Mouse (Mus musculus) heart, adult 9 months (tissue): Measurements from ENCODE around the gene Pex11b.
"Not testable (repeated sequence)": the region's sequence is repeated elsewhere in the genome, so short reads cannot be mapped to it uniquely, and the experiment has no call there.

Source experiments
- DNase-seq, 2 experiments: peaks; one replicate each; pipeline ENCODE4 v3.0.0; 2022; ENCODE audit warnings: low spot score in 2 of 2

The Pex11b gene

GRCm38 (mm10) chr3:96675171-96675570 is 40.0 kb downstream of the Pex11b start:
- no peak for DNase-seq

- DNase-seq: no peak
These were observed 40.5 kb downstream of the Pex11b start for GRCm38 (mm10) chr3:96675690-96676089.

- DNase-seq: no peak
These were observed 43.3 kb downstream of the Pex11b start for GRCm38 (mm10) chr3:96678456-96678855.

DNA sequence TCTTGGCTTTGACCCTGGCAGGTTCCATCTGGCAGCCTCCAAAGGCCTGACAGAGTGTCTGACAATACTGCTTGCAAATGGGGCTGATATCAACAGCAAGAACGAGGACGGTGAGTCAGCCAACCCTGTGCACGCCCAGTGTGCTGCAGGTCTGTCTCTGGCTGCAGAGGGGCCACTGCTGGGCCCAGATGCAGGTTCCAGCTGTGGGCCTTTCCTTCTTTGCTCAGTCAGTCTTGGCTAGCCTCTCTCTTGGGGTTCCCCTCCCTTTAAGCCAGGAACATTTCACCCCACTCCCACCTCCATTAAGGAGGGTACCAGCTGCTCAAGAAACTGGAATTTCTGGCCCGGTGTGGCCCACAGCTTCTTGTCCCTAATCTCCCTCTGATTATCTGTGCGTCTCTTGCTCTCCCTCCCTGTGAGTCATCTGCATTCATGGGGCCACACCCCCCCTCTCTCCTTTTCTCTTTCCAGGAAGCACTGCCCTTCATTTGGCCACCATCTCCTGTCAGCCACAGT is 44.0 kb downstream of the Pex11b start:
- no peak for DNase-seq

GRCm38 (mm10) chr3:96680269-96680956 is 45.2 kb downstream of the Pex11b start:
- no peak for DNase-seq

GRCm38 (mm10) chr3:96683496-96683895 is 48.3 kb downstream of the Pex11b start:
- DNase-seq: no peak

GRCm38 (mm10) chr3:96684151-96684821 is 49.1 kb downstream of the Pex11b start:
- DNase-seq: no peak

DNA sequence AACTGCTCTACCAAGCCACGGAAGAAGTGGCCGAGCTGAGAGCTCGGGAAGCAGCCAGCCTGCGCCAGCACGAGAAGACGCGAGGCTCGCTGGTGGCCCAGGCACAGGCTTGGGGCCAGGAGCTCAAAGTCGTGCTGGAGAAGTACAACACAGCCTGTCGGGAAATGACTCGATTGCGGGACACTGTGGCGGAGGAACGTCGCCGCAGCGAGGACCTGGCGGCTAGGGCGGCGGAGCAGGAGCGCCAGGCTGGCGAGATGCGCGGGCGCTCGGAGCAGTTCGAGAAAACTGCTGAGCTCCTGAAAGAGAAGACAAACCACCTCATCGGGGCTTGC is 49.6 kb downstream of the Pex11b start:
- no peak for DNase-seq

- DNase-seq: not testable (repeated sequence)
These were observed 50.9 kb downstream of the Pex11b start for GRCm38 (mm10) chr3:96686057-96686456.

GRCm38 (mm10) chr3:96688854-96689253 is 53.7 kb downstream of the Pex11b start:
- DNase-seq: no peak

DNA sequence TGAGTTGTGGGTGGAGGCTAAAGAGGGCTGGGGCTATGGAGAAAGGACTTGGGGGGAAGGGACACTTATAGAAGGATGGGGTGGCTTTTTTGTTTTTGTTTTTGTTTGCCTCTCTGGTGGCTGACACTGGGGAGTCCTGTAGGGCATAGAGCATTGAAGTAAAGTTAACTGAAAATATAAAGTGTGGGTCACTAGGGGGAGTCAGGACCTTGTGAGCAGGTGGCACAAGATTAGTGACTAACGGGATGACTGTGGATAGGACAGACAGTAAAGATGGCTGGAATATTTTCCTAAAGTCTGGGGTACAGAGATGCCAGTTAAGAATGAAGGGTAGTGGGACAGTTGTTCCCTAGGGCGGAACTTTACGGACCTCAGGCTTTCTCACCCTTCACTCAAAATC is 55.1 kb downstream of the Pex11b start:
- DNase-seq: no peak

- DNase-seq: no peak
These were observed 57.3 kb downstream of the Pex11b start for GRCm38 (mm10) chr3:96692506-96692905.

DNA sequence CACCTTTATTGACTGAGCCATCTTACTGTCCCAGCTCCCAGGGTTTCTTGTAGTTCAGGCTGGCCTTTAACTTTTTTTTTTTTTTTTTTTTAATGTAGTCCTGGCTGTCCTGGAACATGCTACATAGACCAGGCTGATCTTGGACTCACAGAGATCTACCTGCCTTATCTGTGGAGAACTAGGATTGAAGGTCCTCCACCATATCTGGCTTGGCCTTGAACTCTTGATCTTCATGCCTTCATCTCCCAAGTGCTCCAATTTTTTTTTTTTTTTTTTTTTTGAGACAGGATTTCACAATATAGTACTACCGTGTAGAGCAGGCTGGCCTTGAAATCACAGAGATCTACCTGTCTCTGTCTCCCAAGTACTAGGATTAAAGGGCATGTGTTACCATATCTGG is 58.4 kb downstream of the Pex11b start:
- DNase-seq: no peak
